Mouse (Mus musculus) forebrain, embryonic 16.5 days (tissue): ENCODE results near the gene Tcf25. TPM values are rescaled to one million over a fixed set of nuclear protein-coding genes. Genes with fewer than 3 reads are reported as not detected.

Experiments used
- ATAC-seq: fragments of 200-750 bp; cut with Nextera tagmentation; 2 replicates; pipeline ENCODE4 v1.8.0; 2017; ENCODE audit warnings: mild to moderate bottlenecking, moderate library complexity
- H3K27ac ChIP-seq: fragments of 300-500 bp; sonication (generic); 2 replicates; pipeline ENCODE4 v1.5.1; 2014; ENCODE audit warnings: low read length, control low read depth
- H3K27me3 ChIP-seq: fragments of 300-500 bp; sonication (generic); replicated peaks from 2 replicates; pipeline ENCODE4 v1.6.1; 2014; ENCODE audit warnings: low read length; ENCODE audit not compliant: control insufficient read depth, insufficient read depth
- H3K36me3 ChIP-seq: fragments of 300-500 bp; sonication (generic); 2 replicates; pipeline ENCODE4 v1.6.1; 2014; ENCODE audit not compliant: control insufficient read depth, insufficient read depth
- H3K4me1 ChIP-seq: fragments of 300-500 bp; sonication (generic); replicated peaks from 2 replicates; pipeline ENCODE4 v1.6.1; 2014; ENCODE audit warnings: low read length; ENCODE audit not compliant: control insufficient read depth, insufficient read depth
- H3K4me2 ChIP-seq: fragments of 300-500 bp; sonication (generic); 2 replicates; pipeline ENCODE4 v1.6.1; 2014; ENCODE audit warnings: mild to moderate bottlenecking, low read length, control low read depth
- H3K4me3 ChIP-seq: fragments of 300-500 bp; sonication (generic); replicated peaks from 2 replicates; pipeline ENCODE4 v1.5.1; 2014; ENCODE audit warnings: mild to moderate bottlenecking, low read length, control low read depth
- H3K9ac ChIP-seq: fragments of 300-500 bp; sonication (generic); replicated peaks from 2 replicates; pipeline ENCODE4 v1.6.1; 2014; ENCODE audit warnings: low read depth, low read length, control low read depth
- H3K9me3 ChIP-seq: fragments of 300-500 bp; sonication (generic); 2 replicates; pipeline ENCODE4 v1.6.1; 2016; ENCODE audit warnings: low read length; ENCODE audit not compliant: control insufficient read depth
- WGBS: fragments of 180-500 bp; shearing (Covaris S2); extraction: QIAGEN DNeasy Blood & Tissue Kit; methylation state at CpG from one replicate; pipeline ENCODE4 v1.1.7; 2014; 5-methylcytosine and 5-hydroxymethylcytosine counted together
- polyA plus RNA-seq: library from polyadenylated mRNA; unstranded; fragments of >200 nt; fragmentation: Nextera tagmentation; extraction: Ambion mirVana; gene quantifications from 2 replicates; pipeline ENCODE4 v1.2.1, GENCODE M21; 2015

The Tcf25 gene
- 283 and 303 TPM in 2 replicates for polyA plus RNA-seq

GRCm38 (mm10) chr8:123373403-123374238 is at the start of gene Tcf25:
Gene Tcf25, plus strand, starts transcription at chr8:123373753.
- peaks cover 18% of the 10 kb centered on the region for H3K4me1 ChIP-seq
- H3K9ac ChIP-seq, result peak within 1 kb of the TSS; percentile 81
- peak within 1 kb of the TSS; percentile 88 for H3K4me2 ChIP-seq
- peaks cover 4% of the 10 kb centered on the region for H3K36me3 ChIP-seq
- peak; percentile 96 for ATAC-seq
- peak within 1 kb of the TSS; percentile 92 for H3K27ac ChIP-seq
- H3K27me3 ChIP-seq, result no peaks in the 10 kb centered on the region
- no peaks in the 10 kb centered on the region for H3K9me3 ChIP-seq
- under 1% methylated on average over 75 of the region's 75 CpGs for WGBS
- peak within 1 kb of the TSS; percentile 63 for H3K4me3 ChIP-seq

GRCm38 (mm10) chr8:123328552-123328951 is 45.0 kb upstream of the Tcf25 start:
- Histone ChIP-seq H3K27me3 (no peaks in the 10 kb centered on the region), H3K4me1 (peaks cover 4% of the 10 kb centered on the region; the same call in 1 of the 2 replicates), H3K9ac (no peak overlapping the region), H3K36me3 (no peaks in the 10 kb centered on the region), H3K9me3 (no peaks in the 10 kb centered on the region), H3K27ac (no peak overlapping the region), H3K4me3 (no peak overlapping the region), H3K4me2 (no peak overlapping the region)
- ATAC-seq, result no peak
- 94% methylated on average over 2 of the region's 2 CpGs for WGBS

GRCm38 (mm10) chr8:123329350-123329749 is 44.2 kb upstream of the Tcf25 start:
- no peaks in the 10 kb centered on the region for H3K9me3 ChIP-seq
- no peaks in the 10 kb centered on the region for H3K27me3 ChIP-seq
- no peak overlapping the region for H3K27ac ChIP-seq
- peaks cover 8% of the 10 kb centered on the region for H3K4me1 ChIP-seq
- no peak overlapping the region for H3K9ac ChIP-seq
- WGBS, result 93% methylated on average over 4 of the region's 4 CpGs
- H3K4me2 ChIP-seq, result no peak overlapping the region
- H3K4me3 ChIP-seq, result no peak overlapping the region
- no peaks in the 10 kb centered on the region for H3K36me3 ChIP-seq
- no peak for ATAC-seq

GRCm38 (mm10) chr8:123329961-123330360 is 43.6 kb upstream of the Tcf25 start:
- H3K9ac ChIP-seq, result no peak overlapping the region
- ATAC-seq, result no peak
- no peaks in the 10 kb centered on the region for H3K9me3 ChIP-seq
- no peak overlapping the region for H3K4me3 ChIP-seq
- peaks cover 12% of the 10 kb centered on the region for H3K4me1 ChIP-seq
- H3K27me3 ChIP-seq, result no peaks in the 10 kb centered on the region
- H3K27ac ChIP-seq, result no peak overlapping the region
- WGBS, result 73% methylated on average over 5 of the region's 5 CpGs
- H3K4me2 ChIP-seq, result no peak overlapping the region
- no peaks in the 10 kb centered on the region for H3K36me3 ChIP-seq

GRCm38 (mm10) chr8:123330701-123331100 is 42.9 kb upstream of the Tcf25 start:
- Histone ChIP-seq H3K36me3 (no peaks in the 10 kb centered on the region), H3K9ac (no peak overlapping the region), H3K4me1 (peaks cover 12% of the 10 kb centered on the region), H3K27me3 (no peaks in the 10 kb centered on the region), H3K9me3 (no peaks in the 10 kb centered on the region), H3K4me2 (no peak overlapping the region), H3K27ac (no peak overlapping the region), H3K4me3 (no peak overlapping the region)
- WGBS, result 84% methylated on average over 6 of the region's 6 CpGs
- ATAC-seq, result no peak

GRCm38 (mm10) chr8:123331301-123331700 is 42.3 kb upstream of the Tcf25 start:
- Histone ChIP-seq H3K27me3 (no peaks in the 10 kb centered on the region), H3K27ac (peak overlapping the region; percentile 84), H3K4me3 (no peak overlapping the region; the same call in 1 of the 2 replicates), H3K4me1 (peaks cover 12% of the 10 kb centered on the region), H3K9ac (no peak overlapping the region), H3K4me2 (peak overlapping the region; percentile 79), H3K9me3 (no peaks in the 10 kb centered on the region), H3K36me3 (no peaks in the 10 kb centered on the region)
- no peak for ATAC-seq
- 85% methylated on average over 2 of the region's 2 CpGs for WGBS

- H3K4me2 ChIP-seq, result peak overlapping the region; percentile 79
- ATAC-seq, result no peak
- H3K27me3 ChIP-seq, result no peaks in the 10 kb centered on the region
- WGBS, result 24% methylated on average over 8 of the region's 8 CpGs
- peak overlapping the region; percentile 84 for H3K27ac ChIP-seq
- H3K4me3 ChIP-seq, result peak overlapping the region; percentile 73
- H3K9me3 ChIP-seq, result no peaks in the 10 kb centered on the region
- no peaks in the 10 kb centered on the region for H3K36me3 ChIP-seq
- H3K9ac ChIP-seq, result peak overlapping the region; percentile 93
- H3K4me1 ChIP-seq, result peaks cover 12% of the 10 kb centered on the region
Observed at GRCm38 (mm10) chr8:123331810-123332209, 41.7 kb upstream of the Tcf25 start.

GRCm38 (mm10) chr8:123332262-123333090 is 41.1 kb upstream of the Tcf25 start, which contains the start of gene Spire2:
Gene Spire2, plus strand, starts transcription at chr8:123332713.
- peak within 1 kb of the TSS; percentile 84 for H3K27ac ChIP-seq
- H3K27me3 ChIP-seq, result no peaks in the 10 kb centered on the region
- peak within 1 kb of the TSS; percentile 73 for H3K4me3 ChIP-seq
- peak; percentile 90 for ATAC-seq
- H3K4me1 ChIP-seq, result peaks cover 12% of the 10 kb centered on the region
- H3K9ac ChIP-seq, result peak within 1 kb of the TSS; percentile 93
- H3K36me3 ChIP-seq, result no peaks in the 10 kb centered on the region
- under 1% methylated on average over 72 of the region's 85 CpGs for WGBS
- peak within 1 kb of the TSS; percentile 79 for H3K4me2 ChIP-seq
- H3K9me3 ChIP-seq, result no peaks in the 10 kb centered on the region

- Histone ChIP-seq H3K4me1 (peaks cover 12% of the 10 kb centered on the region), H3K9ac (peak overlapping the region; percentile 93), H3K9me3 (no peaks in the 10 kb centered on the region), H3K27ac (peak overlapping the region; percentile 84), H3K36me3 (no peaks in the 10 kb centered on the region), H3K4me2 (peak overlapping the region; percentile 79), H3K27me3 (no peaks in the 10 kb centered on the region), H3K4me3 (peak overlapping the region; percentile 73)
- WGBS, result under 1% methylated on average over 20 of the region's 21 CpGs
- ATAC-seq, result peak; percentile 27
Observed at GRCm38 (mm10) chr8:123333091-123333587, 40.4 kb upstream of the Tcf25 start.
